Mouse (Mus musculus): Measurements from ENCODE around the gene Gm42906. TPM values are rescaled to one million over a fixed set of nuclear protein-coding genes. Genes with fewer than 3 reads are reported as not detected.
A peak's percentile ranks its signal among the peaks of the same experiment; 100 is the strongest.

Gene Gm42906
- polyA plus RNA-seq, 2 experiments = not detected

DNA sequence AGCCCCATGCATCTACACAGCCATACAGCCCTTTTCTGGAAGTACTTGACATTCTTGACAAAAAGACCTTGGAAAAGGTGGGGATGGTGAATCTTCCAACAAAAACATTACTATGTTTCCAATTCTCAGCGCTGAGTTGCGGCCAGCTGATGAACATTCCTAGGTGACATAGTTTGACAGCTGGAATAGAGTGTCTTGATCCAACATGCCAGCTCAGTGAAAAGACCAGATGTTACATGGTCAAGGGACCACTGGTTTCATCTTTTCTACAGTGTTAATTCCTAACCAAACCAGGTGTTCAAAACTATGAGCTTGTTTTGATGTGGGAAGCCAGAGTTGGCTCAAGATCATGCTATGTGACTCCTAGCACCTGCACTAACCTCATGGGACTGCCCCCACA lies 48.8 kb downstream of the Gm42906 start:
- TF ChIP-seq CTCF (IDR thresholded peaks at IDR 0.05; ENCODE audit: low read depth) (no peak), EP300 (IDR thresholded peaks at IDR 0.05; ENCODE audit: low read depth) (no peak)
- no peaks in the 10 kb centered on the region for H3K27me3 ChIP-seq (ENCODE audit: control insufficient read depth, insufficient read depth, low read length)
- no peak overlapping the region for H3K4me3 ChIP-seq (ENCODE audit: insufficient read depth in 1 of 2, low read depth in 2 of 2, low read length in 2 of 2)
- DNase-seq (ENCODE audit: low read depth in 3 of 3, low spot score in 3 of 3) (no peak), ATAC-seq (ENCODE audit: insufficient read depth) (no peak)
- H3K9me3 ChIP-seq (ENCODE audit: control insufficient read depth, low read length) = no peaks in the 10 kb centered on the region
- no peaks in the 10 kb centered on the region for H3K4me1 ChIP-seq (replicated peaks; ENCODE audit: control insufficient read depth in 2 of 2, insufficient read depth in 2 of 2, low read length in 1 of 2)
- no peak overlapping the region for H3K4me2 ChIP-seq (ENCODE audit: low read depth)
- no peak overlapping the region for H3K27ac ChIP-seq
- H3K36me3 ChIP-seq (replicated peaks; ENCODE audit: control insufficient read depth, insufficient read depth, low read depth) = no peaks in the 10 kb centered on the region
- no peak overlapping the region for H3K9ac ChIP-seq (replicated peaks)
- WGBS (ENCODE audit: insufficient replicate concordance) = 79% methylated on average over 2 of the region's 2 CpGs

GRCm38 (mm10) chr5:151376931-151377330 lies 51.0 kb downstream of the Gm42906 start:
- no peak overlapping the region for H3K4me2 ChIP-seq (ENCODE audit: low read depth)
- H3K4me1 ChIP-seq (replicated peaks; ENCODE audit: control insufficient read depth in 2 of 2, insufficient read depth in 2 of 2, low read length in 1 of 2) = no peaks in the 10 kb centered on the region
- H3K9ac ChIP-seq (replicated peaks) = no peak overlapping the region
- TF ChIP-seq EP300 (IDR thresholded peaks at IDR 0.05; ENCODE audit: low read depth) (no peak), CTCF (IDR thresholded peaks at IDR 0.05; ENCODE audit: low read depth) (no peak)
- H3K36me3 ChIP-seq (replicated peaks; ENCODE audit: control insufficient read depth, insufficient read depth, low read depth) = no peaks in the 10 kb centered on the region
- H3K9me3 ChIP-seq (ENCODE audit: control insufficient read depth, low read length) = no peaks in the 10 kb centered on the region
- no peak overlapping the region for H3K27ac ChIP-seq
- ATAC-seq (ENCODE audit: insufficient read depth) = no peak
- DNase-seq (ENCODE audit: low read depth in 3 of 3, low spot score in 3 of 3) = no peak
- no peak overlapping the region for H3K4me3 ChIP-seq (ENCODE audit: insufficient read depth in 1 of 2, low read depth in 2 of 2, low read length in 2 of 2)
- WGBS (ENCODE audit: insufficient replicate concordance) = 65% methylated on average over 4 of the region's 4 CpGs
- H3K27me3 ChIP-seq (ENCODE audit: control insufficient read depth, insufficient read depth, low read length) = no peaks in the 10 kb centered on the region

DNA sequence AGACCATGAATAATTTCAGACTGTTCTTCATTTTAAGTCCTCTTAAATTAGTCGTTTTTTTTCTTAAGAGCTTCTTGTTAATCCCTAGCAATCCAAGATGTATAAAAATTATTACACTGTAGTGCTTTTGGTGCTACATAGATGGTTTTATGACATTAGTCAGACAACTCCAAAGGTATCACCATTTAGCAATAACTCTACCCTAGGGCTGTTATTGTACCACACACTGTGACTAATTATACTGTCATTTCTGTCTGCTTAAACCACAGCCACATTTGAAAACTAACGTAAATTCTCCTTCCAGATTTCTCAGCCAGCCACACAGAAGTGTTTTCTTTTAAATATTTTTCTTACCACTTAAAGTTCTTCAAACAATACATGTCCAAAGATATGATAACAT lies 53.1 kb downstream of the Gm42906 start:
- DNase-seq (ENCODE audit: low read depth in 3 of 3, low spot score in 3 of 3) = no peak
- no peak overlapping the region for H3K4me2 ChIP-seq (ENCODE audit: low read depth)
- WGBS (ENCODE audit: insufficient replicate concordance) = 43% methylated on average over 2 of the region's 2 CpGs

DNA sequence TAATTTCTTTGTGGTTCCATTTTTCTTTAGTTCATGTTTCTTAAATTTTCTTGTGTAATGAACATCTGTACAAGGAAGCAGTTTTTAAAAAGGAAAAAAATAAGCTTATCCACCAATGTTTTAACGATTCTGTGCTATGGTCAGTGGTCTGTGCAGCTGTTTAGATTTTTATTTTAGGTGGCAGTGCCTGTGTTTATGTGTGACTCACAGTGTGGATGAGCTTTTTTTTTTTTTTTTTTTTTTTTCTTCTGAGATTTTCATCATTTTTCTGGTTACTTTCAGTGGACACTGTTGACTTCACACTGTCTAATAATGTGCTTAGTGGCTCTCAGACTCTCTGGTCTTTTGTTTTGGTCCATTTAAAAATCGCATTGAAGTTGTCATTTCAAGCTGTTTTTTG lies 56.8 kb downstream of the Gm42906 start:
- TF ChIP-seq CTCF (IDR thresholded peaks at IDR 0.05; ENCODE audit: low read depth) (no peak), EP300 (IDR thresholded peaks at IDR 0.05; ENCODE audit: low read depth) (no peak)
- Histone ChIP-seq H3K36me3 (replicated peaks; ENCODE audit: control insufficient read depth, insufficient read depth, low read depth) (no peaks in the 10 kb centered on the region), H3K9ac (replicated peaks) (no peak overlapping the region), H3K4me2 (ENCODE audit: low read depth) (no peak overlapping the region), H3K9me3 (ENCODE audit: control insufficient read depth, low read length) (no peaks in the 10 kb centered on the region), H3K4me1 (replicated peaks; ENCODE audit: control insufficient read depth in 2 of 2, insufficient read depth in 2 of 2, low read length in 1 of 2) (peaks cover 13 to 17% of the 10 kb centered on the region in 2 experiments), H3K27ac (no peak overlapping the region), H3K4me3 (ENCODE audit: insufficient read depth in 1 of 2, low read depth in 2 of 2, low read length in 2 of 2) (no peak overlapping the region), H3K27me3 (ENCODE audit: control insufficient read depth, insufficient read depth, low read length) (no peaks in the 10 kb centered on the region)
- no peak for ATAC-seq (ENCODE audit: insufficient read depth)
- 72% methylated on average over 2 of the region's 2 CpGs for WGBS (ENCODE audit: insufficient replicate concordance)
- DNase-seq (ENCODE audit: low read depth in 3 of 3, low spot score in 3 of 3) = no peak

More for the DNA sequence above, 53.1 kb downstream of the Gm42906 start:
- H3K4me1 ChIP-seq (replicated peaks; ENCODE audit: control insufficient read depth in 2 of 2, insufficient read depth in 2 of 2, low read length in 1 of 2) = peaks cover 0 to 2% of the 10 kb centered on the region in 2 experiments; a peak in 1 of 4 replicates
- ATAC-seq (ENCODE audit: insufficient read depth) = no peak
- no peak overlapping the region for H3K27ac ChIP-seq
- H3K9ac ChIP-seq (replicated peaks) = no peak overlapping the region
- H3K27me3 ChIP-seq (ENCODE audit: control insufficient read depth, insufficient read depth, low read length) = no peaks in the 10 kb centered on the region
- no peaks in the 10 kb centered on the region for H3K9me3 ChIP-seq (ENCODE audit: control insufficient read depth, low read length)
- no peak overlapping the region for H3K4me3 ChIP-seq (ENCODE audit: insufficient read depth in 1 of 2, low read depth in 2 of 2, low read length in 2 of 2)
- TF ChIP-seq CTCF (IDR thresholded peaks at IDR 0.05; ENCODE audit: low read depth) (no peak), EP300 (IDR thresholded peaks at IDR 0.05; ENCODE audit: low read depth) (no peak)
- no peaks in the 10 kb centered on the region for H3K36me3 ChIP-seq (replicated peaks; ENCODE audit: control insufficient read depth, insufficient read depth, low read depth)

- H3K9me3 ChIP-seq (ENCODE audit: control insufficient read depth, low read length) = no peaks in the 10 kb centered on the region
- ATAC-seq (ENCODE audit: insufficient read depth) = no peak
- no peak for TF ChIP-seq EP300 (IDR thresholded peaks at IDR 0.05; ENCODE audit: low read depth)
- no peak for TF ChIP-seq CTCF (IDR thresholded peaks at IDR 0.05; ENCODE audit: low read depth)
- 19% methylated on average over 5 of the region's 5 CpGs for WGBS (ENCODE audit: insufficient replicate concordance)
- DNase-seq (ENCODE audit: low read depth in 3 of 3, low spot score in 3 of 3) = peak in 2 of 3 experiments; percentile 12 to 16
- peak overlapping the region; percentile 98 for H3K27ac ChIP-seq
- no peaks in the 10 kb centered on the region for H3K36me3 ChIP-seq (replicated peaks; ENCODE audit: control insufficient read depth, insufficient read depth, low read depth)
- H3K9ac ChIP-seq (replicated peaks) = peak overlapping the region; percentile 96
- H3K4me3 ChIP-seq (ENCODE audit: insufficient read depth in 1 of 2, low read depth in 2 of 2, low read length in 2 of 2) = peak overlapping the region; percentile 86 to 90
- peak overlapping the region; percentile 99 for H3K4me2 ChIP-seq (ENCODE audit: low read depth)
- peaks cover 13 to 17% of the 10 kb centered on the region in 2 experiments for H3K4me1 ChIP-seq (replicated peaks; ENCODE audit: control insufficient read depth in 2 of 2, insufficient read depth in 2 of 2, low read length in 1 of 2)
- no peaks in the 10 kb centered on the region for H3K27me3 ChIP-seq (ENCODE audit: control insufficient read depth, insufficient read depth, low read length)
Observed at GRCm38 (mm10) chr5:151369306-151369721, 58.6 kb downstream of the Gm42906 start.
